Mouse (Mus musculus): ENCODE data around the gene Iqch. TPM values are rescaled to one million over a fixed set of nuclear protein-coding genes. Genes with fewer than 3 reads are reported as not detected.

The Iqch gene
- 0.06 and 0.24 TPM in 2 replicates for polyA plus RNA-seq (2015; fragmentation: Nextera tagmentation; extraction: Ambion mirVana)

DNA sequence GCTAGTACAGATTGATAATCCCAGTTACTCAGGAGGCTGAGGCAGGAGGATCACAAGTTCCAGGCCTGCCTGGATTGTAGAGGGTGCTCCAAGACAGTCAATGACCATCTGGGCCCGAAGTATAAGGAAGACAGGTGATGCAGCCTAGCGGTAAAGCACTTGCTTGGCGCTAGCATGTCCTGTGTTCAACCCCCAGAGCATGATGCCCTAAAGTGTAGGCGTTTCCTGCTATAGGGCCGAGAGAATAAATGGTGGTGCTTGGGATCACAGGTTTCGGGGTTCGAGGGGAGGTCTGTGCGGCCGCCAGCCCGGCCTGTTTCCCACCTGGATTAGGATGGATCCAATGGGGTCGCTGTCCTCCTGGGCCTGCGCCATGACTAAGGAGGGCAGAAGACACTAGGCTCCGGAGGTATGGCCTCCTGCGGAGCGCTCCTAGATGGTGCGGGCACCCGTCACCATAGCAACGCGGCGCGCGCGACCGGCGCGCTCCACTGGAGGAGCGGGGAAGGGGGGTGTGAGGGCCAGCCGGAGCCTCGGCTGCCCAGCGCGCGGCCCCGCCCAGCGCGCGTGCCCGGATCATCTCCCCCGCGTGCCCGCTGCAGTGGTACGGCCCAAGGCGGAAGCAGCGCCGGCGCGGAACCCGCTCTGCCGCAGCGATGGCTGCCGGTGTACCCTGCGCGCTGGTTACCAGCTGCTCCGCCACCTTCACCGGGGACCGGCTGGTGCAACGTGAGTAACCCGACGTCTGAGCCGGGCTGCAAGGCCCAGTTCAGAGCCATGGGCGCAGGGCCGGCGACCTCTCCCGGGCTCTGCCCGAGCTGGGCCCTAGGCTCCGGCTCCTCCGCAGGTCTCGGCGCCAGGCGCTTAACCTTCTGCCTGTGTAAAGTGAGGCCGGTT lies at the start of gene Iqch, which contains the start of gene Aagab:
Gene Iqch (minus strand): TSS at position 451 of the 897 bp plus-strand sequence.
Gene Aagab (plus strand): TSS at position 618 of the 897 bp plus-strand sequence.
- Histone ChIP-seq H3K4me2 (replicated peaks; ENCODE audit: low read depth, low read length) (peak within 1 kb of the TSS; percentile 77), H3K4me3 (ENCODE audit: low read depth, low read length) (peak within 1 kb of the TSS; percentile 88), H3K4me1 (ENCODE audit: insufficient read depth, low read depth, low read length) (0 out of 2 replicates have a peak, but pooled peaks cover 3% of the 10 kb centered on the region), H3K9ac (replicated peaks; ENCODE audit: low read depth) (peak within 1 kb of the TSS; percentile 91), H3K27ac (ENCODE audit: low read length) (peak within 1 kb of the TSS; percentile 66; the same call in 1 of the 2 replicates), H3K9me3 (ENCODE audit: low read length) (no peaks in the 10 kb centered on the region), H3K27me3 (replicated peaks; ENCODE audit: insufficient read depth, low read length) (no peaks in the 10 kb centered on the region), H3K36me3 (ENCODE audit: insufficient read depth, low read length) (no peaks in the 10 kb centered on the region)
- 2% methylated on average over 41 of the region's 70 CpGs for WGBS
- DNase-seq (ENCODE audit: low spot score) (peak; percentile 97), ATAC-seq (peak; percentile 99)
- TF ChIP-seq EP300 (IDR thresholded peaks at IDR 0.05) (no peak), CTCF (IDR thresholded peaks at IDR 0.05) (no peak; the same call in 1 of the 2 replicates)

GRCm38 (mm10) chr9:63651594-63651993 lies 49.3 kb upstream of the Iqch start:
- H3K4me1 ChIP-seq (ENCODE audit: insufficient read depth, low read depth, low read length) = peaks cover 3% of the 10 kb centered on the region; the same call in 1 of the 2 replicates
- no peak for TF ChIP-seq CTCF (IDR thresholded peaks at IDR 0.05)
- no peak for TF ChIP-seq EP300 (IDR thresholded peaks at IDR 0.05)
- ATAC-seq (no peak), DNase-seq (ENCODE audit: low spot score) (peak; percentile 53)
- 49% methylated on average over 11 of the region's 11 CpGs for WGBS
- no peaks in the 10 kb centered on the region for H3K9me3 ChIP-seq (ENCODE audit: low read length)
- H3K36me3 ChIP-seq (ENCODE audit: insufficient read depth, low read length) = peaks cover 18% of the 10 kb centered on the region
- no peak overlapping the region for H3K4me2 ChIP-seq (replicated peaks; ENCODE audit: low read depth, low read length)
- H3K4me3 ChIP-seq (ENCODE audit: low read depth, low read length) = no peak overlapping the region
- 0 out of 2 replicates have a peak overlapping the region, but pooled peaks have one; percentile 14 for H3K27ac ChIP-seq (ENCODE audit: low read length)
- H3K9ac ChIP-seq (replicated peaks; ENCODE audit: low read depth) = no peak overlapping the region
- no peaks in the 10 kb centered on the region for H3K27me3 ChIP-seq (replicated peaks; ENCODE audit: insufficient read depth, low read length)

DNA sequence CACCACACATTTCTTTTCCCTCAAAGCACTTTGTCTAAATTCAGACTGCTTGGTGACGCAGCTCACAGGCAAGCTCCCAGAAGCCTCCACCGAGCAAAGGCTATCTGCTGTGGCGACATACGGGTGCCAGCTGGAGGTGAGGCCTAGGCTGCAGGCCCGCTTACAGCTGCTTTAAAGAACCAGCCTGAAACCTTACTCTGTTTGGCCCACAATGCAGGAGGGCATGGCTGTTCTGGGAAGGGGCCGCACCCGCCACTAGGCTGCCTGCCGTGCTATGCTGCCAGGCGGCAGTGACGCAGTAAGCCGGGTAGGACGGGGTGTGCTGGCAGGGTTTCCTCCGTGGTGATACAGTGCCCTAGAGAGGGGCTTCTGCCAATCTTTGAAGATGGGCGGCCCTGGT lies 48.6 kb upstream of the Iqch start:
- TF ChIP-seq EP300 (IDR thresholded peaks at IDR 0.05) = no peak
- no peak for TF ChIP-seq CTCF (IDR thresholded peaks at IDR 0.05)
- H3K9me3 ChIP-seq (ENCODE audit: low read length) = no peaks in the 10 kb centered on the region
- no peak overlapping the region for H3K4me2 ChIP-seq (replicated peaks; ENCODE audit: low read depth, low read length)
- no peak overlapping the region for H3K4me3 ChIP-seq (ENCODE audit: low read depth, low read length)
- H3K27ac ChIP-seq (ENCODE audit: low read length) = 0 out of 2 replicates have a peak overlapping the region, but pooled peaks have one; percentile 14
- no peak overlapping the region for H3K9ac ChIP-seq (replicated peaks; ENCODE audit: low read depth)
- H3K4me1 ChIP-seq (ENCODE audit: insufficient read depth, low read depth, low read length) = no peaks in the 10 kb centered on the region
- H3K36me3 ChIP-seq (ENCODE audit: insufficient read depth, low read length) = peaks cover 18% of the 10 kb centered on the region
- ATAC-seq = peak; percentile 52
- peak; percentile 55 for DNase-seq (ENCODE audit: low spot score)
- WGBS = 81% methylated on average over 14 of the region's 14 CpGs
- H3K27me3 ChIP-seq (replicated peaks; ENCODE audit: insufficient read depth, low read length) = no peaks in the 10 kb centered on the region

DNA sequence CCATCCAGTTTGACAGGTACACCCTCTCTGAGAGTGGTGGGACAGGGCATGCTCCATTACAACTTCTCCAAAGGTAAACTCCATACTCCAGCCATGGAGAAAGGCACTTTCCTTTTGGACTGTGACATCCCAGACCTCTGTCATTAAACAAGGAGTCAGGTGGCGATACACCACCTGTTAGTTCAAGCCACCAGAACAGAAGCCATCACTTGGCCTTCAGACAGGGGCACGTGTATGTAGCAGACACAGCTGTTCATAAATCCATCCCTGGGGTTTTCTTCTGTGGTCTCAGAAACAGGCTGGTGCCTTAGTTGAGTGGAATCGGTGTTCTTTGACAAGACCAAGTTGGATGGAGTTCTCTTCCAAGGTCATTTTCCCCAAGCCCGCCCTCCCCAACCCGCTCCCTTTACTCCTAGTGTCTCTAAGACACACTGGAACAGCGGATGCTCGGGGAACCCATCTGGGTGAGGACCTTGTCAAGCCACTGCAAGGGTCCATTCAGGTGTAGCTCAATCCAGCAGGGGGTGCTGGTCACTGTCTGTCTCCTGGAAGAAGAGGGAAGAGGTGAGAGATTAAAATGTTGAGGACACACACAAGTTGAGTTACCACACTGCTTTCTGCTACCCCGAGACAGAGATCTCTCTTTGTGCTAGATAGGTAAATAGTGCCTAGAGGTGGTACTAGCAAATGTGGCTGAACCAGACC lies 47.7 kb upstream of the Iqch start:
- Histone ChIP-seq H3K4me1 (ENCODE audit: insufficient read depth, low read depth, low read length) (no peaks in the 10 kb centered on the region), H3K4me3 (ENCODE audit: low read depth, low read length) (no peak overlapping the region), H3K4me2 (replicated peaks; ENCODE audit: low read depth, low read length) (no peak overlapping the region), H3K9me3 (ENCODE audit: low read length) (no peaks in the 10 kb centered on the region), H3K36me3 (ENCODE audit: insufficient read depth, low read length) (peaks cover 18% of the 10 kb centered on the region), H3K27me3 (replicated peaks; ENCODE audit: insufficient read depth, low read length) (no peaks in the 10 kb centered on the region), H3K9ac (replicated peaks; ENCODE audit: low read depth) (no peak overlapping the region), H3K27ac (ENCODE audit: low read length) (no peak overlapping the region)
- DNase-seq (ENCODE audit: low spot score) (peak; percentile 36), ATAC-seq (no peak)
- WGBS = 82% methylated on average over 8 of the region's 8 CpGs
- TF ChIP-seq CTCF (IDR thresholded peaks at IDR 0.05) (peak; percentile 71), EP300 (IDR thresholded peaks at IDR 0.05) (no peak)

GRCm38 (mm10) chr9:63648520-63648918 lies 46.2 kb upstream of the Iqch start:
- TF ChIP-seq CTCF (IDR thresholded peaks at IDR 0.05) (no peak), EP300 (IDR thresholded peaks at IDR 0.05) (no peak)
- Histone ChIP-seq H3K4me3 (ENCODE audit: low read depth, low read length) (no peak overlapping the region), H3K27ac (ENCODE audit: low read length) (no peak overlapping the region), H3K9me3 (ENCODE audit: low read length) (no peaks in the 10 kb centered on the region), H3K9ac (replicated peaks; ENCODE audit: low read depth) (no peak overlapping the region), H3K27me3 (replicated peaks; ENCODE audit: insufficient read depth, low read length) (no peaks in the 10 kb centered on the region), H3K4me2 (replicated peaks; ENCODE audit: low read depth, low read length) (no peak overlapping the region), H3K36me3 (ENCODE audit: insufficient read depth, low read length) (peaks cover 18% of the 10 kb centered on the region), H3K4me1 (ENCODE audit: insufficient read depth, low read depth, low read length) (no peaks in the 10 kb centered on the region)
- ATAC-seq (no peak), DNase-seq (ENCODE audit: low spot score) (no peak)
- WGBS = 86% methylated on average over 9 of the region's 9 CpGs
